Mouse (Mus musculus): Measurements from ENCODE around the gene Cnga4.

DNA sequence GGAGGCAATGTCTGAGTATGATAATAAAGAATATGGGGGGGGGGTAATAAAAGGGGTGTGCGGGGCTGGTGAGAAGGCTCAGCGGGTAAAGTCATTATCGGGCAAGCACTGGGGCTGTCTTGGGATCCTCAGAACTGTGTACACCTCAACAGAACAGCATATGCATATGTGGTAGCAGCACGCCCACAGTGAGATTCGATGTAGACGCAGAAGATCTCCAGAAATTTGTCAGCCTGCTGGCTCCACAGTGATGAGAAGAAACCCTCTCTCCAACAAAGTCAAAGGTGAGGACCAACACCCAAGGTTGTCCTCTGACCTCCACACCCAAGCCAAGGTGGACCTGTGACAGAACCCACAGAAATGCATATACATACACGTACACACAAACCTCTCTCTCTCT lies 12.2 kb downstream of the Cnga4 start:
- no peak for TF ChIP-seq POLR2A (IDR thresholded peaks at IDR 0.05; ENCODE audit: control insufficient read depth in 1 of 2, insufficient read depth in 1 of 2, low read depth in 1 of 2, low read length in 2 of 2, poor library complexity in 1 of 2)
- TF ChIP-seq JUND (IDR thresholded peaks at IDR 0.05; ENCODE audit: low read depth, low read length): no peak
- no peak for TF ChIP-seq CHD2 (IDR thresholded peaks at IDR 0.05; ENCODE audit: low read length)
- TF ChIP-seq USF1 (IDR thresholded peaks at IDR 0.05; ENCODE audit: low read depth, low read length): no peak
- TF ChIP-seq SIN3A (IDR thresholded peaks at IDR 0.05; ENCODE audit: low read length): no peak
- TF ChIP-seq TBP (IDR thresholded peaks at IDR 0.05; ENCODE audit: low read depth, low read length): no peak
- no peak for TF ChIP-seq CTCF (IDR thresholded peaks at IDR 0.05 in 2 of 3, conservative IDR thresholded peaks at IDR 0.05 in 1 of 3; ENCODE audit: control insufficient read depth in 1 of 3, insufficient read depth in 1 of 3, low read depth in 2 of 3, low read length in 3 of 3, poor library complexity in 1 of 3, severe bottlenecking in 1 of 3)
- TF ChIP-seq ZNF384 (IDR thresholded peaks at IDR 0.05; ENCODE audit: low read depth, low read length): no peak
- no peak for TF ChIP-seq GATA1 (IDR thresholded peaks at IDR 0.05; ENCODE audit: low read depth, low read length)
- no peak for TF ChIP-seq CHD1 (IDR thresholded peaks at IDR 0.05; ENCODE audit: low read depth, low read length)
- TF ChIP-seq USF2 (IDR thresholded peaks at IDR 0.05; ENCODE audit: borderline replicate concordance in 1 of 2, insufficient read depth in 1 of 2, low read depth in 1 of 2, low read length in 2 of 2): no peak

Data from MEL (cell line).